Mouse (Mus musculus): ENCODE data around the gene Kdm5b. TPM values are rescaled to one million over a fixed set of nuclear protein-coding genes. Genes with fewer than 3 reads are reported as not detected.

The Kdm5b gene
- polyA plus RNA-seq, 1 experiment from 2014 or later, result 75.9 TPM

DNA sequence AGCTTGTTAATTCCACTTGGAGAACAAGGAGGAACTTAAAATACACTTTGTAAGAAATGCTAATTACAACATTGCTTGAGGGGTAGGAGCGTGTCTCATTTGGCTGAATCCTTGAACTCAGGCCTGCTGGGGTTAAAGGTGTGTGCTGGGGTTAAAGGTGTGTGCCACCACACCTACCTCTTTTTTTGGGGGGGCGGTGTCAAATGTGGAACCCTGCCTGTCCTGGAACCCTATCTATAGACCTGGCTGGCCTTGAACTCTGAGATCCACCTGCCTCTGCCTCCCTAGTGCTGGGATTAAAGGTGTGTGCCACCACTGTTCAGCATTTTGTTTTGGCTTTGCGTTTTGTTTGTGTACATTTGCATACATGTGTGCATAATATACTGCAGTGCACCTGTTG lies 3.8 kb downstream of the Kdm5b start:
- Histone ChIP-seq H3K27me3 (ENCODE audit: control insufficient read depth, insufficient read depth, low read length) (no peaks in the 10 kb centered on the region), H3K9ac (ENCODE audit: low read depth, low read length) (no peak overlapping the region), H3K4me2 (replicated peaks; ENCODE audit: low read depth, low read length) (no peak overlapping the region), H3K4me1 (ENCODE audit: control insufficient read depth, insufficient read depth, low read length) (peaks cover 9% of the 10 kb centered on the region), H3K4me3 (ENCODE audit: low read length) (no peak overlapping the region), H3K27ac (ENCODE audit: low read depth, low read length) (no peak overlapping the region), H3K9me3 (ENCODE audit: control insufficient read depth, low read length) (no peaks in the 10 kb centered on the region), H3K36me3 (ENCODE audit: control insufficient read depth, insufficient read depth, low read length) (no peaks in the 10 kb centered on the region)
- ATAC-seq (ENCODE audit: low FRiP score, low TSS enrichment), result no peak
- WGBS, result 90% methylated on average over 3 of the region's 3 CpGs

DNA sequence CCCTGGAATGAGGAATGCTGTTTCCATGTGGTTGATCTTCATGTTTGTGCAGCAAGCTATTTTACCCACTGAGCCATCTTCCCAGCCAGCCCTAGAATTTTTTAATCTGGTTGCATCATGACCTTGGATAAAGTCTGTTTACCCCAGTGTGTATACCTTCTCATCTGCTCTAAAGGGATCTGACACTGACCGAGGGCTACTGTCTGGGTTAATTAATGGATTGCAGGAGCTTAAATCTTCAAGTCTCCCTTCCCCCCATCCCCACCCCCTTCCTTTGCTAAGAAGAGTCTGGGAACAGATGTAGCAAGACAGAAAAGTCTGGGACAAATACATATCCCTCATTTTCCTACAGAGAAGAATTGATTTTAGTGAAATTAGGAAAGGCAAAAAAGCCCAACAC lies 7.5 kb downstream of the Kdm5b start:
- WGBS, result 22% methylated on average over 1 of the region's 1 CpGs
- no peak overlapping the region for H3K27ac ChIP-seq (ENCODE audit: low read depth, low read length)
- no peak overlapping the region for H3K4me2 ChIP-seq (replicated peaks; ENCODE audit: low read depth, low read length)
- H3K36me3 ChIP-seq (ENCODE audit: control insufficient read depth, insufficient read depth, low read length), result no peaks in the 10 kb centered on the region
- peaks cover 9% of the 10 kb centered on the region; the same call in 1 of the 2 replicates for H3K4me1 ChIP-seq (ENCODE audit: control insufficient read depth, insufficient read depth, low read length)
- no peak for ATAC-seq (ENCODE audit: low FRiP score, low TSS enrichment)
- H3K27me3 ChIP-seq (ENCODE audit: control insufficient read depth, insufficient read depth, low read length), result no peaks in the 10 kb centered on the region
- H3K4me3 ChIP-seq (ENCODE audit: low read length), result no peak overlapping the region
- H3K9me3 ChIP-seq (ENCODE audit: control insufficient read depth, low read length), result no peaks in the 10 kb centered on the region
- H3K9ac ChIP-seq (ENCODE audit: low read depth, low read length), result no peak overlapping the region

DNA sequence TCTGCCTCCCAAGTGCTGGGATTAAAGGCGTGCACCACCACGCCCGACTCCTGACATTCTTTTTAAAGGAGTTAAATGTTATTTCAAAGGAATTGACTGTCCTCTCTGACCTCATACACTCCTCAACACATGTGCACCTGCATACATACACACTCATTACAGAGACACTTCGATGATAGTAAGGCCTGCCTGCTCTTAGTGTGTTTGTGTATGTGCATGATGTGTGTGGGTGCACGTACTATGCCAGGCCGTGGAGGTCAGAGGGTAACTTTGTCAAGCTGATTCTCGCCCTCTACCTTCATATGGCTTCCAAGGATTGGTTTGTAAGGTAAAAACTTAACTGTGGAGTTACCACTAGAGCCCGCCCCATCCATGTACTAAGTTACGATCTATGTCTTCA lies 10.2 kb downstream of the Kdm5b start:
- 93% methylated on average over 9 of the region's 9 CpGs for WGBS
- H3K36me3 ChIP-seq (ENCODE audit: control insufficient read depth, insufficient read depth, low read length), result no peaks in the 10 kb centered on the region
- H3K9ac ChIP-seq (ENCODE audit: low read depth, low read length), result no peak overlapping the region
- no peak overlapping the region for H3K27ac ChIP-seq (ENCODE audit: low read depth, low read length)
- no peak for ATAC-seq (ENCODE audit: low FRiP score, low TSS enrichment)
- H3K9me3 ChIP-seq (ENCODE audit: control insufficient read depth, low read length), result no peaks in the 10 kb centered on the region
- no peaks in the 10 kb centered on the region for H3K27me3 ChIP-seq (ENCODE audit: control insufficient read depth, insufficient read depth, low read length)
- no peak overlapping the region for H3K4me2 ChIP-seq (replicated peaks; ENCODE audit: low read depth, low read length)
- H3K4me3 ChIP-seq (ENCODE audit: low read length), result no peak overlapping the region
- peaks cover 9% of the 10 kb centered on the region; the same call in 1 of the 2 replicates for H3K4me1 ChIP-seq (ENCODE audit: control insufficient read depth, insufficient read depth, low read length)

DNA sequence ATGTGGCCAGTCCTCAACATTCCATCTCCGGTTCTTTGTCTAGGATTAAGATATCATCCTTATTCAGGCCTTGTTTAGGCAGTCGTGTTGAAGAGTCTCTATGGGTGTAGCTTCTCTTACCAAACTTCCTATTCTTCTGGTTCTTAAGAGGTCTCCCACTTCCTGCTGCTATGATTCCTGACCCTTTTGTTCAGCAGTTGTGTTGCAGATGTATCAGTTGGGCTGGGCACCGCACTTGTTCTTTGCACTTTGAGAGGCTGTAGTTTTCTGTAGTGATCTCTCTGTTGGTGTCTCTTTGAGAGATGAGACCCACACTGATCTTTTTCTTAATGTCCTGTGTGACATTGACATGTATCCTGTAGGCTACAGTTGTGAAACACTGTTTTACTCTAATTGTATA lies 10.7 kb downstream of the Kdm5b start:
- no peak overlapping the region for H3K4me2 ChIP-seq (replicated peaks; ENCODE audit: low read depth, low read length)
- no peaks in the 10 kb centered on the region for H3K27me3 ChIP-seq (ENCODE audit: control insufficient read depth, insufficient read depth, low read length)
- H3K27ac ChIP-seq (ENCODE audit: low read depth, low read length), result no peak overlapping the region
- H3K9ac ChIP-seq (ENCODE audit: low read depth, low read length), result no peak overlapping the region
- no peaks in the 10 kb centered on the region for H3K9me3 ChIP-seq (ENCODE audit: control insufficient read depth, low read length)
- peaks cover 8% of the 10 kb centered on the region; the same call in 1 of the 2 replicates for H3K4me1 ChIP-seq (ENCODE audit: control insufficient read depth, insufficient read depth, low read length)
- no peak overlapping the region for H3K4me3 ChIP-seq (ENCODE audit: low read length)
- H3K36me3 ChIP-seq (ENCODE audit: control insufficient read depth, insufficient read depth, low read length), result no peaks in the 10 kb centered on the region
- WGBS, result 81% methylated on average over 3 of the region's 3 CpGs
- no peak for ATAC-seq (ENCODE audit: low FRiP score, low TSS enrichment)

DNA sequence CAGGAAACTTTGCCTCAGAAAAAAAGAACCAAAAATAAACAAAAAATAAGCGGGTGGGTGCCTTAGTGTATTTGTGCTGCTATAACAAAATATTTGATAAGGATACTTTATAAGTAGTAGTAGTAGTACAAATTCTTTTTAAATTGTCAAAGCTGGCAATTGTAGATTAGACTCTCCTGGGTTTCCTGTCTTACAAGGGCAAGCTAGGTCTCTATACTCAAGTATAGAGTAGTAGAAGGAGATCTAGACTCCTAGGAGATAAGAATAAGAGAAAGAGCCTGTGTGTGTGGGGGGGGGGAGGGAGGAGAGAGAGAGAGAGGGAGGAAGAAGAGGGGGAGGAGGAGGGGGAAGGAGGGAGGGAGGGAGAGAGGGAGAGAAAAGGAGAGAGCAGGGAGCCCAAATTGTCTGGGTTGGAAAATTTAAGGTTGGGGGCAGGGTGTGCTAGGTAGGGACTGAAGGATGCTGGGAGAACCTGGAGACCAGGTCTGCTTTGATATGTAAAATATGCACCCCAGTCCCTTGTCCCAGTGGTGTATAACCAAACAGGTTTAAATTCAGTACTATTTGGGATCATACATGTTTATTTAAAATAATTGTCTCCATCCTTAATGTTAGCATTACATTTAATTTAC lies 13.4 kb downstream of the Kdm5b start:
- H3K9me3 ChIP-seq (ENCODE audit: control insufficient read depth, low read length), result no peaks in the 10 kb centered on the region
- WGBS, result 86% methylated on average over 1 of the region's 1 CpGs
- no peak overlapping the region for H3K4me2 ChIP-seq (replicated peaks; ENCODE audit: low read depth, low read length)
- H3K27me3 ChIP-seq (ENCODE audit: control insufficient read depth, insufficient read depth, low read length), result no peaks in the 10 kb centered on the region
- ATAC-seq (ENCODE audit: low FRiP score, low TSS enrichment), result no peak
- no peaks in the 10 kb centered on the region for H3K36me3 ChIP-seq (ENCODE audit: control insufficient read depth, insufficient read depth, low read length)
- H3K9ac ChIP-seq (ENCODE audit: low read depth, low read length), result no peak overlapping the region
- no peak overlapping the region for H3K4me3 ChIP-seq (ENCODE audit: low read length)
- no peak overlapping the region for H3K27ac ChIP-seq (ENCODE audit: low read depth, low read length)
- no peaks in the 10 kb centered on the region for H3K4me1 ChIP-seq (ENCODE audit: control insufficient read depth, insufficient read depth, low read length)

DNA sequence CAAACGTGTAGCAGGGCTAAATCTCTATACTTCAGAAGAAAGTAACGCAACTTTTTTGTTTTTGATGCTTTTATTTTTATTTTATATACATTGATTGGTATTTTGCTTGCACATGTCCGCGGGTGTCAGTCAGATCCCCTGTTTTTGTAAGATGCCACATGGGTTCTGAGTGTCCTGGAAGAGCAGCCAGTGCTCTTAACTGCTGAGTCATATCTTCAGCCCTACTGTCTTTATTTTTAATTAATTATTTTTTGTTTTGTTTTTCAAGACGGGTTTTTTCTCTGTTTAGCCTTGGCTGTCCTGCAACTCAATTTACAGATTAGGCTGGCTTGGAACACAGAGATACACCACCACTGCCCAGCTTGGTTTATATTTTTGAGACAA lies 14.0 kb downstream of the Kdm5b start:
- Histone ChIP-seq H3K27ac (ENCODE audit: low read depth, low read length) (no peak overlapping the region), H3K9ac (ENCODE audit: low read depth, low read length) (no peak overlapping the region), H3K4me1 (ENCODE audit: control insufficient read depth, insufficient read depth, low read length) (no peaks in the 10 kb centered on the region), H3K36me3 (ENCODE audit: control insufficient read depth, insufficient read depth, low read length) (no peaks in the 10 kb centered on the region), H3K4me2 (replicated peaks; ENCODE audit: low read depth, low read length) (no peak overlapping the region), H3K9me3 (ENCODE audit: control insufficient read depth, low read length) (no peaks in the 10 kb centered on the region), H3K4me3 (ENCODE audit: low read length) (no peak overlapping the region), H3K27me3 (ENCODE audit: control insufficient read depth, insufficient read depth, low read length) (no peaks in the 10 kb centered on the region)
- 68% methylated on average over 5 of the region's 5 CpGs for WGBS
- no peak for ATAC-seq (ENCODE audit: low FRiP score, low TSS enrichment)

DNA sequence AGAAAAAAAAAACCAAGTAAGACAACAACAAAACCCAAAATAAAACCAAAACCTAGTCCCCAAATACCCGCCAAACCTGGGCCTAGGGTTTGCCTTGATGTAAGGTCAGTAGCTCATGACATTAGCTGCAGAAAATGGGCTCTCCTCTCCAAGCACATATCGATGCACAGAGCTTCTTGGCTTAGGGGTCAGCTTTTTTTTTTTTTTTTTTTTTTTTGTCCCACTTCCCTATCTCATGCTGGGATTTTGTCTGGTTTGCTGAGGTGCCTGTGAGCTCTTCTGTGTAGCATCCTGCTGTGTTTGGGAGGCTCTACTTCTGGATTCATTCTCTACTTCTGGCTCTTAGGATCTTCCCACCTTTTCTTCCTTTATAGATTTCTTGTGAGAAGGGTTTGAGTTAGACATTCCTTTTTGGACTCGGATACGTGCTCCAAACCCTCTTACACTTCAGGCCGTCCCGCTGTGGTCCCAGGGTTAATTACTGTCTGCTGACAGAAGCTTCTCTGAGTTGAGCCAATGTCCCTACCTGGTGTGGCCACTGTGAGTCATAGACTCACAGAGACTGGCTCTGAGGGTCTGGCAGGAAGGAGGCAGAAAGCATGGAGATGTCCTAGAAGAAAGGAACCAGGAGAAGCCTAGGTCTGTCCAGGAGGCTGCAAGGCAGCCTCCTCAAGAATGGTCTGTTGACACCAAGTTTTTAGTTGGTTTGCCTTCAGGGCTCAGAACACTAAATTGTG lies 17.6 kb downstream of the Kdm5b start:
- Histone ChIP-seq H3K27me3 (ENCODE audit: control insufficient read depth, insufficient read depth, low read length) (no peaks in the 10 kb centered on the region), H3K4me3 (ENCODE audit: low read length) (no peak overlapping the region), H3K4me2 (replicated peaks; ENCODE audit: low read depth, low read length) (no peak overlapping the region), H3K36me3 (ENCODE audit: control insufficient read depth, insufficient read depth, low read length) (no peaks in the 10 kb centered on the region), H3K27ac (ENCODE audit: low read depth, low read length) (no peak overlapping the region), H3K9ac (ENCODE audit: low read depth, low read length) (no peak overlapping the region), H3K9me3 (ENCODE audit: control insufficient read depth, low read length) (no peaks in the 10 kb centered on the region), H3K4me1 (ENCODE audit: control insufficient read depth, insufficient read depth, low read length) (0 out of 2 replicates have a peak, but pooled peaks cover 4% of the 10 kb centered on the region)
- no peak for ATAC-seq (ENCODE audit: low FRiP score, low TSS enrichment)
- 87% methylated on average over 6 of the region's 6 CpGs for WGBS

DNA sequence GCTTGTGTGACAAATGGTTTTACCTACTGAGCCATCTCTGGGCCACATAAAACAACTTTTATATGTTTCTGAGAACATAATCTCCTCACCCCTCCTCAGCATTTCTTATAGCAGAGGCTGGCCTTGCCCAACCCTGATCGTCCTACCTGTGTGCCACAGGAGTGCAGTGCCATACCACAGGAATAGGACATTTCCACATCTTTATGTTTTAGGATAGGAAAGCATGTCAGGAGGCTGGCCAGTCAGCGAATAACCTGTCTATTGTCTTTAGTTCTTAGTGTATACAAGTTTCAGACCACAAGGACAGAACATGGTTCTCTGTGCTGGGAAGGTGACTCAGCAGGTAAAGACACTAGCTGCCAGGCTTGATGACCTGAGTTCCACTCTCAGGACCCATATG lies 20.8 kb downstream of the Kdm5b start:
- no peaks in the 10 kb centered on the region for H3K9me3 ChIP-seq (ENCODE audit: control insufficient read depth, low read length)
- H3K27me3 ChIP-seq (ENCODE audit: control insufficient read depth, insufficient read depth, low read length), result no peaks in the 10 kb centered on the region
- no peak overlapping the region for H3K9ac ChIP-seq (ENCODE audit: low read depth, low read length)
- no peak for ATAC-seq (ENCODE audit: low FRiP score, low TSS enrichment)
- no peak overlapping the region for H3K27ac ChIP-seq (ENCODE audit: low read depth, low read length)
- H3K4me3 ChIP-seq (ENCODE audit: low read length), result no peak overlapping the region
- WGBS, result 85% methylated on average over 2 of the region's 2 CpGs
- no peak overlapping the region for H3K4me2 ChIP-seq (replicated peaks; ENCODE audit: low read depth, low read length)
- H3K36me3 ChIP-seq (ENCODE audit: control insufficient read depth, insufficient read depth, low read length), result peaks cover 2% of the 10 kb centered on the region; the same call in 1 of the 2 replicates
- H3K4me1 ChIP-seq (ENCODE audit: control insufficient read depth, insufficient read depth, low read length), result peaks cover 8% of the 10 kb centered on the region; the same call in 1 of the 2 replicates

DNA sequence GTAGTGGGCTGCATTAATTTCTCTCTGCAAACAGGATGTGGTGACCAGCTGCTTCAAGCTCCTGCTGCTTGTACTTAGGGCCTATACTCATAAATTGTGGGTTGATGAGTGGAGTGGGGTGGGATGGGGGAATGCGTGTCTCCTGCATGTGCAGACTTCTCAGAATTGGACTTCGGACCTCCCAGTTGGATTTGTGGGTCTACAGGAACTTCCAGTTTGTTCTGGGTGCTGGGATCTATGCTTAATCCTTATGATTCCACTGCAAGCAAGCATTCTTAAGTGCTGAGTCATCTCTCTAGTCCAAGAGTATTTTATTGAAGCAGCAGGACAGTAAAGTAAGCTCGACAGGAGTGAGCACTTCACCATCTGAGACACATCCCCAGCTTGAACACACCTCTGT lies 23.6 kb downstream of the Kdm5b start:
- 56% methylated on average over 3 of the region's 3 CpGs for WGBS
- no peak overlapping the region for H3K4me3 ChIP-seq (ENCODE audit: low read length)
- H3K27ac ChIP-seq (ENCODE audit: low read depth, low read length), result no peak overlapping the region
- no peak overlapping the region for H3K9ac ChIP-seq (ENCODE audit: low read depth, low read length)
- no peak overlapping the region for H3K4me2 ChIP-seq (replicated peaks; ENCODE audit: low read depth, low read length)
- no peak for ATAC-seq (ENCODE audit: low FRiP score, low TSS enrichment)
- H3K9me3 ChIP-seq (ENCODE audit: control insufficient read depth, low read length), result no peaks in the 10 kb centered on the region
- H3K27me3 ChIP-seq (ENCODE audit: control insufficient read depth, insufficient read depth, low read length), result no peaks in the 10 kb centered on the region
- peaks cover 20% of the 10 kb centered on the region for H3K36me3 ChIP-seq (ENCODE audit: control insufficient read depth, insufficient read depth, low read length)
- H3K4me1 ChIP-seq (ENCODE audit: control insufficient read depth, insufficient read depth, low read length), result peaks cover 8% of the 10 kb centered on the region; the same call in 1 of the 2 replicates
